Mouse (Mus musculus): Measurements from ENCODE around the gene Nhej1. TPM values are rescaled to one million over a fixed set of nuclear protein-coding genes. Genes with fewer than 3 reads are reported as not detected.

Nhej1 gene
- polyA plus RNA-seq, 1 experiment from 2014 or later, result 11.0 TPM

DNA sequence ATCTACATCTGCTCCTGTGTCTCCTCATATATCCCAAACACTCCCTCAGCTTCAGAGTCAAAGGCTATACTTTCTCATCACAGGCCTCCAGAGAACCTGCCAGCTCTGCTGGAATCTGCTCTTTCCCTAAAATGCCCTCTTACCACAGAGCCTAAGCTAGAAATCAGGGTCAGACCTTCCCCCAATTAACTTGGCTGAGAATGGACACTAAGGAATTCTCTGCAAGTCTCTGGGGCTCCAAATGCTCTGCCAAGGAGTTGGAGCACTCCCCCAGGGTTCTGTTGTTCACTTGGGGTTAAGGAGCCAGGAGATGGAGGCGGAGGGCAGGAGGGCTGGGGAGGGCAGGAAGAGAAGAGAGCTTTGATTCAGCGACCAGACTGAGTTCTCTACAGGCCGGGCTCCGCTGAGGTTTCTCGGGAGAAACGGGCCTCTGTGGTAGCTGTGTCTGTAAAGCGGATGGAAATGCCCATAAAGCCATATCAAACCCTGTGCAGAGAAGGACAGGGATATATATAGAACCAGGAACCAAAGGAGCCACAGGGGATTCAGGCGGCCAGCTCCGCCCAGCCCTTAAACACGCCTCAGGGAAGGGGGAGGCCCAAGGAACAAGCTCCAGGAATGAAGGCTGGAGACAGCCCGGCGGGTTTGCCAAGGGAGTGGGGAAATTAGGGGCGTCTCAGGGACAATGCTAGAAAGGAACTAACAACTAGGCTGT is 109.3 kb downstream of the Nhej1 start:
- 0 out of 2 replicates have a peak, but pooled peaks cover 3% of the 10 kb centered on the region for H3K4me1 ChIP-seq (replicated peaks; ENCODE audit: insufficient read depth, low read length)
- no peak overlapping the region for H3K27ac ChIP-seq
- H3K4me3 ChIP-seq (replicated peaks; ENCODE audit: low read depth, low read length), result no peak overlapping the region
- no peak for TF ChIP-seq CTCF (IDR thresholded peaks at IDR 0.05; ENCODE audit: low read depth)
- 19% methylated on average over 13 of the region's 13 CpGs for WGBS
- peak; percentile 58 for DNase-seq (ENCODE audit: low spot score)
- no peaks in the 10 kb centered on the region for H3K36me3 ChIP-seq (ENCODE audit: insufficient read depth, low read length)
- no peaks in the 10 kb centered on the region for H3K27me3 ChIP-seq (ENCODE audit: insufficient read depth, low read length)
- ATAC-seq (replicated peaks; ENCODE audit: low FRiP score, low read depth), result no peak
- peak overlapping the region; percentile 39 for H3K4me2 ChIP-seq (ENCODE audit: low read length)
- H3K9ac ChIP-seq (ENCODE audit: low read depth, low read length), result no peak overlapping the region
- H3K9me3 ChIP-seq (replicated peaks; ENCODE audit: low read length), result no peaks in the 10 kb centered on the region

DNA sequence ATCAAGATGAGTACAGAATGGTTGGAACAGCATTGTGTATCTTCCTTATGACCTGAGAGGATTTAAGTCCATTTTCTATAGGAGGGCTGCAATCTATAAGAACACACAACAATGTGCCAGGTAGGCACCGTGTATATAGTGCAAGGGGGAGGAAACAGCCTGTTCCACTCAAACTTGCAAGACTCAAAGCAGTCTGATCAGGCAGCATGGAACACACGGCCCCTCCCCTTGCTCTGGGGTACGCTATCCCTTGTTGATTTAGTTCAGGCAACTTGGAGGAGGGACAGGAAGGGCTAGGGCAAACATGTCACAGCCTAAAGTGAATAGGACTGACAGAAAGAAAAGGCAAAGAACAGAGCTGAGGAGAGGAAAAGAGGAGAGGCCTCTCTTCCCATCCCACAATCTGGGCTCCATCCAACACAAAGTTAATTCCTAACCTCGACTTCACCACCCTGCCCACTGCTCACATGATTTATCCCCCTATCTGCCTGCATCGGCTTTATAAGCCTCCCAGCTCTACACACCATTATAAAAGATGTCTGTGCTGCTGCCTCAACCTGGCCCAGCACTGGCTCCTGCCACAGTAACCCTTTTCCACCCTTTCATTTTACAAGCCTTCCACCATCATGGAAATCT is 110.7 kb downstream of the Nhej1 start:
- Histone ChIP-seq H3K4me2 (ENCODE audit: low read length) (no peak overlapping the region), H3K27me3 (ENCODE audit: insufficient read depth, low read length) (no peaks in the 10 kb centered on the region), H3K4me3 (replicated peaks; ENCODE audit: low read depth, low read length) (no peak overlapping the region), H3K36me3 (ENCODE audit: insufficient read depth, low read length) (no peaks in the 10 kb centered on the region), H3K9ac (ENCODE audit: low read depth, low read length) (no peak overlapping the region), H3K9me3 (replicated peaks; ENCODE audit: low read length) (no peaks in the 10 kb centered on the region), H3K27ac (no peak overlapping the region), H3K4me1 (replicated peaks; ENCODE audit: insufficient read depth, low read length) (0 out of 2 replicates have a peak, but pooled peaks cover 3% of the 10 kb centered on the region)
- no peak for TF ChIP-seq CTCF (IDR thresholded peaks at IDR 0.05; ENCODE audit: low read depth)
- DNase-seq (ENCODE audit: low spot score), result peak; percentile 27
- 13% methylated on average over 5 of the region's 5 CpGs for WGBS
- ATAC-seq (replicated peaks; ENCODE audit: low FRiP score, low read depth), result no peak; the same call in 1 of the 2 replicates

DNA sequence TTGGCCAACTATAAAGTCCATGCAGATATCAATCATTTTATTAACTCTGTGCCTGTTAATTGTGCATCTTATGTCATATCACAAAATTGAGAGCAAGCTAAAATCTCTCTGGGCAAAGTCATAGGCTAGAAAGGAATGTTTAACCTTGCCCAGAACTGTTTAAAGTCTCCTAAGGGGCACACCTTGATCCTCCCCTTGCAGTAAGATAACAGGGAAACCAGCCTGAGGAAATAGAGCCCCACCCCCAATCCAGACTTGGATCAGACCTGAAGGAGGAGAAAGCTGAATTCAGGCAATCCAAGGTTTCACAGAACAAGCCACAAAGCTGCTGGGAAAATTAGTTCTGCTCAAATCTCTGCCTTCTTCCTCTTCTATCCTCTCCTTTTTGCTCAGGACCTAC is 114.2 kb downstream of the Nhej1 start:
- H3K27ac ChIP-seq, result no peak overlapping the region
- DNase-seq (ENCODE audit: low spot score) (no peak), ATAC-seq (replicated peaks; ENCODE audit: low FRiP score, low read depth) (no peak)
- no peaks in the 10 kb centered on the region for H3K27me3 ChIP-seq (ENCODE audit: insufficient read depth, low read length)
- H3K4me2 ChIP-seq (ENCODE audit: low read length), result no peak overlapping the region
- no peak overlapping the region for H3K9ac ChIP-seq (ENCODE audit: low read depth, low read length)
- no peak for TF ChIP-seq CTCF (IDR thresholded peaks at IDR 0.05; ENCODE audit: low read depth)
- H3K4me1 ChIP-seq (replicated peaks; ENCODE audit: insufficient read depth, low read length), result 0 out of 2 replicates have a peak, but pooled peaks cover 3% of the 10 kb centered on the region
- H3K4me3 ChIP-seq (replicated peaks; ENCODE audit: low read depth, low read length), result no peak overlapping the region
- no peaks in the 10 kb centered on the region for H3K9me3 ChIP-seq (replicated peaks; ENCODE audit: low read length)
- no peaks in the 10 kb centered on the region for H3K36me3 ChIP-seq (ENCODE audit: insufficient read depth, low read length)

DNA sequence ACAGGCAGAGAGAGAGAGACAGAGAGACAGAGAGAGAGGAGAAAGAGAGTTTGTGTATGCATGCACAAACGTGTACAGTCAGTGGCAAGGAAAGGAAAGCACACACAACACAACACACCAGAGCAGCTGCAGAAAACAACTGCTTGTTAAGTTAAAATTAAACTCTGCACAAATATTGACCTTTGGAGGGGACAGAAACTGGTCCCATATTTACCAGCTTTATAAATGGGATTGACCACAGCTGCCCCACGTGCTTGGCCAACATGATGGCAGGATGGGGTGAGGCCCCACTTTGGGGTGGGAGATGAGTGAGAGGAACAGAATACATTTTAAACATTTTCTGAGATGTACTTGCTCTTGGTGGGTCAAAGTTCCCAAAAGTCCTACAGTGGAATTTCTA is 114.8 kb downstream of the Nhej1 start:
- H3K9ac ChIP-seq (ENCODE audit: low read depth, low read length), result no peak overlapping the region
- H3K4me2 ChIP-seq (ENCODE audit: low read length), result no peak overlapping the region
- no peak for TF ChIP-seq CTCF (IDR thresholded peaks at IDR 0.05; ENCODE audit: low read depth)
- DNase-seq (ENCODE audit: low spot score) (no peak), ATAC-seq (replicated peaks; ENCODE audit: low FRiP score, low read depth) (no peak)
- H3K9me3 ChIP-seq (replicated peaks; ENCODE audit: low read length), result no peaks in the 10 kb centered on the region
- H3K27ac ChIP-seq, result no peak overlapping the region
- H3K36me3 ChIP-seq (ENCODE audit: insufficient read depth, low read length), result no peaks in the 10 kb centered on the region
- WGBS, result 73% methylated on average over 2 of the region's 2 CpGs
- 0 out of 2 replicates have a peak, but pooled peaks cover 3% of the 10 kb centered on the region for H3K4me1 ChIP-seq (replicated peaks; ENCODE audit: insufficient read depth, low read length)
- no peaks in the 10 kb centered on the region for H3K27me3 ChIP-seq (ENCODE audit: insufficient read depth, low read length)
- H3K4me3 ChIP-seq (replicated peaks; ENCODE audit: low read depth, low read length), result no peak overlapping the region

DNA sequence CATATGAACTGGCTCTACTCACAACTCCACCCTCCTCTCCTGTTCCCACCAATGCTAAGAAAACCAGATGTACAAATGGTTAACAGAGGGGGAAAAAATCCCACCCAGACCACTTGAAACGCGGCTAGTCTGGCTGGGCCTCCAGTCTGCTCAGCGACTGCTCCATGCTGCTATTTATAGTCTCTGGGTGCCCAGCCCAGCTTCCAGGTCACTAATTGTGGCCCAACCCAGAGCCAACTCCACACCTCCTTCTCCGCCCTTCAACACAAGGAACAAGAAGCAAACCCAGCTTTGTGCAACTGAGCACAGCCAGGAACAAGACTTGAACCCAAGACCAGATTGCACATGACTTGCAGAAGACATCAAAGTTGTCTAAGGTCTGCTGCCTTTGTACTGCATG is 119.0 kb downstream of the Nhej1 start:
- no peak for DNase-seq (ENCODE audit: low spot score)
- Histone ChIP-seq H3K4me2 (ENCODE audit: low read length) (no peak overlapping the region), H3K36me3 (ENCODE audit: insufficient read depth, low read length) (no peaks in the 10 kb centered on the region), H3K9ac (ENCODE audit: low read depth, low read length) (no peak overlapping the region), H3K9me3 (replicated peaks; ENCODE audit: low read length) (no peaks in the 10 kb centered on the region), H3K27ac (no peak overlapping the region), H3K4me1 (replicated peaks; ENCODE audit: insufficient read depth, low read length) (no peaks in the 10 kb centered on the region), H3K27me3 (ENCODE audit: insufficient read depth, low read length) (no peaks in the 10 kb centered on the region), H3K4me3 (replicated peaks; ENCODE audit: low read depth, low read length) (no peak overlapping the region)
- no peak for ATAC-seq (replicated peaks; ENCODE audit: low FRiP score, low read depth)
- 21% methylated on average over 4 of the region's 4 CpGs for WGBS
- no peak for TF ChIP-seq CTCF (IDR thresholded peaks at IDR 0.05; ENCODE audit: low read depth)

DNA sequence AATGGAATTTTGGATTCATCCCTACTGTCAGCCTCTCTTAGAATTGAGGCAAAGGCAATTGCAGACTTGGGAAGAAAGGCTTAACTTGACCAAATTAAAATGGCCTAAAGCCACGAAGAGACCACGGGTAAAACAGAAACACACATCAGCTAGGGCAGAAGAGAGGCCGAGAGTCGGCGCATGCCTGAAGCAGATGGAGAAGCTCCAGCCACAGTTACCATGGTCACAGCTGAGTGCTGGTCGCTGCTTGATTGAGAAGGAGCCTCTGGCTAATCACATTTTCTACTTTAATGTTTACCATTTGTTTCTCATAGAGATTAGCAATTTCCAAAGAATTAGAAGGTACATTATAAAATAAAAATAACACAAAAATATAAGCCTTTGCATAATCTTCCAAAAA is 123.8 kb downstream of the Nhej1 start:
- H3K36me3 ChIP-seq (ENCODE audit: insufficient read depth, low read length), result no peaks in the 10 kb centered on the region
- H3K27ac ChIP-seq, result no peak overlapping the region
- DNase-seq (ENCODE audit: low spot score) (no peak), ATAC-seq (replicated peaks; ENCODE audit: low FRiP score, low read depth) (no peak)
- H3K4me2 ChIP-seq (ENCODE audit: low read length), result no peak overlapping the region
- H3K9ac ChIP-seq (ENCODE audit: low read depth, low read length), result no peak overlapping the region
- no peak overlapping the region for H3K4me3 ChIP-seq (replicated peaks; ENCODE audit: low read depth, low read length)
- TF ChIP-seq CTCF (IDR thresholded peaks at IDR 0.05; ENCODE audit: low read depth), result no peak
- H3K27me3 ChIP-seq (ENCODE audit: insufficient read depth, low read length), result no peaks in the 10 kb centered on the region
- H3K4me1 ChIP-seq (replicated peaks; ENCODE audit: insufficient read depth, low read length), result no peaks in the 10 kb centered on the region
- no peaks in the 10 kb centered on the region for H3K9me3 ChIP-seq (replicated peaks; ENCODE audit: low read length)
- WGBS, result 58% methylated on average over 6 of the region's 6 CpGs
